Mouse (Mus musculus) B cell, adult 2 months (primary cell): ENCODE data around the gene Tnfsf11.

Experiments
- DNase-seq, 2 experiments: peaks; one replicate each; pipeline ENCODE4 v3.0.0; 2022

Gene Tnfsf11

GRCm38 (mm10) chr14:78287906-78288800 is 19.7 kb downstream of the Tnfsf11 start:
- peak; percentile 50 to 53 for DNase-seq

DNA sequence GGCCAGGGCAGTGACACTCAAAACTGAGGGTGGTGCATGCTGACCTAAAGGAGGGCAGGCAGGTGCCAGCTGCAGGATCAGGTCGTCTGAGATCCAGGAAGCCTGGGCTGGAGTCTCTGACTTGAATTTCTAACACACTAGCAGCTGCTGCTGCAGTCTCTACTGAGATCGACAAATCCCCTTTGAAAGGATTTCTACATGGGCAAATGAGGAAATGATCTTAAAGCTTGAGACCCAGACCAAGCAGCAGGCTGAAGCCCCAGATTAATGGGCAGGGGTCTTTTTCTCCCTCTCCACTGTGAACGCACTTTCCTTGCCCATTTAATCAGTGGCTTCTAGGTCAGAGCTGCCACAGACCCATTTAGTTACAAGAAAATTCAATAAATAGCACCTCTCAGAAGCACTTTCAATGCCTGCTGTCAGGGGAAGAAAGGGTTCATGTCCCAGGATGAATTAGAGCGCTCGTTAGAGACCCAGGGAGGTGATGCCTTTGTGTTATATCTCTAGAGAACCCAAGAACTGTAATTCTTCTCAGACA is 21.8 kb downstream of the Tnfsf11 start:
- DNase-seq, result no peak

DNA sequence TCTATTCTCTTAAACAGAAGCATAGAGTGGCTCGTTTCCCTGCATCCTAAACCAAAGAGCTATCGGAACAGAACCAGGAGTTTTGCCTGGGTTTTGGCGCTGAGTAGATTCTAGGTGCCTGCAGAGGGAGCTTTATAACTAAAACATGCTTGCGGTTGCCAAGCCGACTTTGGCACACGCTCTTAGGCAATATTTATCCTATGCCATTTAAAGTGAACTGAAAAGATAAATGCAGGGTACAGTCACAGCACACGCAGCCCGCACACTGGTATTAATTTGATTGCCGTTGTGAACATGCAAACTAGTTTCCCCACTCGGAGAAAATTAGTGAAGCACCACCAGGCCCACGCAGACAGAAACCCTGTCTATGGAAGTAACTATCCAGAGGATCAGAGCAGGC is 25.4 kb downstream of the Tnfsf11 start:
- DNase-seq, result no peak

DNA sequence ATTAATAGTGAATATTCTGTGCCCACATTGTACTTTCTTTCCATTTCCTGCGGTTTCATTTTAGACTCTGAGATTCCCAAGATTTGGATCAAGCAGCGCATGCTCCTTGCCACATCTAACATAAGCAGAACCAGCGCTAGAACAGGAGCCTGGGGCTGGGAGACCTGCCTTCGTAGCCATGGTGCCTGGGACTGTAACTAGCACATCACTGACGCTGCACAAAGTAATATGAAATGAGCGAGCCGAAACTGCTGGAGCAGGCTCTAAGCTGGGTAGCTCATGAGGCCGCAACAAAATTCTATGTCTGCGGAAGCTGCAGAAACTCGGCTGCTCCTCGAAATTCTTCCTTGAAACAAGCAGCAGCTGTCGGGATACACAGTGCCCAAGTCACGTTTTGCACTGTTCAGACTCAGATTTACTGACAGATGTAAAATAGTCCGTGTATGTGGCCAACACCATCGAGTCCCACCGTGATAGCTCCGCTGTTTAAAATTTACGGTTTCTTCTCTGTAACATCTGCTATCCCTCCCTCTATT is 31.4 kb downstream of the Tnfsf11 start:
- DNase-seq, result no peak

GRCm38 (mm10) chr14:78274851-78275250 is 33.0 kb downstream of the Tnfsf11 start:
- DNase-seq, result no peak

DNA sequence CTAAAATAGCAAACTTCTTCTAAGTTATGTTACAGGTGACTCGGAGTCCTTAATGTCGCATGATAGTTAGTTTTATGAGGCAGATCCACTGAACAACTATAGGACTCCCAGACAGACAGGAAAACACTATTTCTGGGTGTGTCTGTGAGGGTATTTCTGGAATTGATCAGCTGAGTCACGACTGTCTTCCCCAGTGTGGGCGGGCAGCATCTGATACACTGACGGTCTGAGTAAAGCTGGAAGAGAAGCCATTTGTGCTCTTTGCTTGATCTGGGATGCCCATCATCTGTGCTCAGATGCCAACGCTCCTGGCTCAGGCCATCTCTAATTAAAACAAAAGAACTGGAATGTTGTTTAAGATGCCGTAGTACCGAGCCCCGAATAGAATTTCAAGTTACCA is 33.7 kb downstream of the Tnfsf11 start:
- DNase-seq, result no peak

DNA sequence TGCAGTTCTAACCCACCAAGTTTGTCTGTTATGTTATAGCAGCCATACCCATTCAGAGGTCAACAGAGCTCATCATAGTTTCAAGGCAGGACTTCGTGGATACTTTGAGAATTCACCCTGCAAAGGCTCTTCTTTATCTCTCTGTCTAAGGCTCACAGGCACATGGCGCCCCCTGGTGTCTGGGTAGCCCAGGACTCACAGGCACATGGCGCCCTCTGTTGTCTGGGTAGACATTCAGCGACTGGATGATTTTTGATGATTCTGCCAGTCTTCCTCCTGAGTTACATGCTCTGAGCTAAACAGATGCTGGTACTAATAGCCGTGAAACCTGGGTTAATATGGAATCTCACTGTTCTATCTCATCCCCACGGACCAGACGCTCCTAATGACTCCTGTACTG is 34.3 kb downstream of the Tnfsf11 start:
- DNase-seq, result peak; percentile 62 to 63

GRCm38 (mm10) chr14:78264876-78265275 is 43.0 kb downstream of the Tnfsf11 start:
- DNase-seq, result no peak

- no peak for DNase-seq
Measured at GRCm38 (mm10) chr14:78262596-78262995, 45.2 kb downstream of the Tnfsf11 start.

GRCm38 (mm10) chr14:78261246-78261645 is 46.6 kb downstream of the Tnfsf11 start:
- no peak for DNase-seq

DNA sequence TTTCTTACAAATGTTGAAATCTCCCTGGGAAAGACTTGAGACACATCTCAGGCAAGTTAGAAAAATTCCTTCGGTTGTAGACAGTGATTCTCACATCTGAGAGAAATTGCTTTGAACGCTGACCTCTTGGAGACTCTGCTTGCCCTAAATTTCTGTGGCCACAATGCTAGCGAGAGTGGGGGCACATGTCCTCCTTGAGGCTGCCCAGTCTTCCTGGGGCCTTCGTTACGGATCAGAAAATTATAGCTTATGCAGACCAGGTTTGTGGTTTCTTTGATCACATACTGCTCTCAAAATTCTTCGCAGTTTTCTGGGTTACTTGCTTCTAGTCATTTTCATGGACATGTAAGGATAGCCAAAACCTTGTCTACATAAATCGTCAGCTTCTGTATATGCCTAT is 53.8 kb downstream of the Tnfsf11 start:
- DNase-seq, result no peak

DNA sequence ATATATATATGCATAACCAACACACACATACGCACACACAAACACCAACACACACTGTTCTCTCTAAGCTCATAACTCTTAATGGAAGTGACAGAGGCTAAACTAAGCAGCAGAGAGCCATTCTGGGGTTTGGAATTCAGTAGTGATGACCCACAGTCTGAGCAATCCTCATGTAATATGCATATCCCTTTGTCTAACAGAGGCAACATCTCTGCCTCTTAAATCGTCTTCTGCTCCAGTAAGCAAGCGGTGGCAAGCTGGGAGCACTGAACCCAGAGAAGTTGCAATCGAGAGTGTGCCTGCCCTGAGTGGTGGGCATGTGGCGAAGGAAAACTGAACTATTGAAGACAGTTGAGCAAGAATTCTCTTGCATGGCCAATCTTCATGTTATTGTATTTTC is 61.2 kb downstream of the Tnfsf11 start:
- no peak for DNase-seq

GRCm38 (mm10) chr14:78244811-78245210 is 63.0 kb downstream of the Tnfsf11 start:
- DNase-seq, result no peak

GRCm38 (mm10) chr14:78239346-78239745 is 68.5 kb downstream of the Tnfsf11 start:
- no peak for DNase-seq

GRCm38 (mm10) chr14:78237238-78237637 is 70.6 kb downstream of the Tnfsf11 start:
- no peak for DNase-seq

DNA sequence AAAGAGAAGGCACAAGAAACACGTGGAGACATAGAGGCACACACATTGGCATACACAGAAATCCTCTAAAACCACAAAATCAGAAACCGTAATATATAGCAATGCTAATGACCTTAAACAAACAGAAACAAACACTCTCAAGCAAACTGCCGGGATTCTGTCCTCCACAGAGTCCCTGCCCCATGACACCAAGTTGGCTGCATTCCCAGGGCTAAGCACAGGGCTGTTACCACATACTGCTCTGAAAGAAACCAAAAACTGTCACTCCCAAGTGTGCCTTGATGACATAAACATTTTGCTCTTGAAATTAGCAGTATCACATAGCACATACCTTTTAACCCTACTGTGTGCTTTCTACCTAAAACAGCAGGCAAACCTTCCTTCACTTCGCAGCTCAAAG is 71.7 kb downstream of the Tnfsf11 start:
- DNase-seq, result no peak

DNA sequence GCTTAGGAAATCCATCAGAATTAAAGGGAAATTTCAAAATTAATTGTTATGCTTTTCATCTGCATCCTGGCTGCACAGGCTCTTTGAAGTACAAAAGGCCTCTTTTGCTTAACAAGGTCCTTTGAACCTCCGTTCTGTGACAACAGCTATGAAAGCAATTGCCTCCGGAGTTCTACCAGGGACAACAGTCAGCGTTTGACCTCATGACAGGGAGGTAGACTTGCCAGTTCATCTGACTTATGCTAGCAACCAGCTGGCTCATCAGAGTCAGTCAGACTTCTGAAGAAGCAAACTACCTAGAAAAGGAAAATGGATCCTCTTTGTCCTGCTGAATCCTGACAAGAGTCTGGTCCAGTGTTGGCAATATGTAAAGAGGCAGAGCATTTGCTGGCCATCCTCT is 72.5 kb downstream of the Tnfsf11 start:
- DNase-seq, result no peak

DNA sequence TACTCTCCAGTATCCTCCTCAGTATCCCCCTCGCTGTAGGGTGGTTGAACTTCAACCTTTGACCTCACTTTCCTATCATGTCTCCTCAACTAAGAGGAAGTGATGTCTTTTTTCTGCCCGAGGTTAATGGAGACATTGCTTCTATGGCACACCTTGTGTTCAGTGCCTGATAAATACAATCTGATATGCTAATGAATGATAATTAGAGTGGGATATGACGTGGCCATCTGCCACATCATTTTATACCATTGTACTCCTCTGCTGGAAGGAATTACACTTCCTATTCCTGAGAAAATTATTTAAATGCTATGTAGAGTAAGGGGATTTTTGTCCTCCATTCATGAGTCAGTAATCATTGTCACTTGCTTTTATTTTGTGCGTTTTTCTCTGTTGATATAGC is 78.8 kb downstream of the Tnfsf11 start:
- no peak for DNase-seq
